Mouse (Mus musculus) intestine, postnatal 0 days (tissue): Measurements from ENCODE around the gene Phactr4. TPM values are rescaled to one million over a fixed set of nuclear protein-coding genes. Genes with fewer than 3 reads are reported as not detected.

Experiments used
- ATAC-seq: fragments of 200-750 bp; cut with Nextera tagmentation; 2 replicates; pipeline ENCODE4 v1.8.0; 2017; ENCODE audit warnings: mild to moderate bottlenecking, moderate TSS enrichment, moderate library complexity
- H3K27ac ChIP-seq: fragments of 300-500 bp; sonication (generic); 2 replicates; pipeline ENCODE4 v1.5.1; 2014; ENCODE audit warnings: mild to moderate bottlenecking, low read depth, low read length, moderate library complexity
- H3K27me3 ChIP-seq: fragments of 300-500 bp; sonication (generic); replicated peaks from 2 replicates; pipeline ENCODE4 v1.6.1; 2014; ENCODE audit warnings: low read length, mixed read lengths; ENCODE audit not compliant: control insufficient read depth, insufficient read depth
- H3K36me3 ChIP-seq: fragments of 300-500 bp; sonication (generic); 2 replicates; pipeline ENCODE4 v1.6.1; 2014; ENCODE audit warnings: mild to moderate bottlenecking, moderate library complexity; ENCODE audit not compliant: control insufficient read depth, insufficient read depth
- H3K4me1 ChIP-seq: fragments of 300-500 bp; sonication (generic); replicated peaks from 2 replicates; pipeline ENCODE4 v1.6.1; 2014; ENCODE audit warnings: antibody characterized with exemption, low read length, mixed read lengths; ENCODE audit not compliant: control insufficient read depth, insufficient read depth
- H3K4me2 ChIP-seq: fragments of 300-500 bp; sonication (generic); replicated peaks from 2 replicates; pipeline ENCODE4 v1.6.1; 2014; ENCODE audit warnings: low read depth, mild to moderate bottlenecking, moderate library complexity
- H3K4me3 ChIP-seq: fragments of 300-500 bp; sonication (generic); 2 replicates; pipeline ENCODE4 v1.5.1; 2014; ENCODE audit warnings: low read depth, low read length
- H3K9ac ChIP-seq: fragments of 300-500 bp; sonication (generic); 2 replicates; pipeline ENCODE4 v1.6.1; 2014; ENCODE audit warnings: mild to moderate bottlenecking, low read depth, low read length
- H3K9me3 ChIP-seq: fragments of 300-500 bp; sonication (generic); 2 replicates; pipeline ENCODE4 v1.6.1; 2016; ENCODE audit warnings: mixed run types; ENCODE audit not compliant: control insufficient read depth
- CTCF ChIP-seq: sonication (generic); IDR thresholded peaks from 2 replicates; pipeline ENCODE4 v1.5.1; 2016; ENCODE audit warnings: low read depth, mild to moderate bottlenecking, control low read depth, antibody characterized with exemption, moderate library complexity
- WGBS: fragments of 180-500 bp; shearing (Covaris S2); extraction: QIAGEN DNeasy Blood & Tissue Kit; methylation state at CpG from one replicate; pipeline ENCODE4 v1.1.7; 2014; 5-methylcytosine and 5-hydroxymethylcytosine counted together
- polyA plus RNA-seq: library from polyadenylated mRNA; unstranded; fragments of >200 nt; fragmentation: Nextera tagmentation; extraction: Ambion mirVana; gene quantifications from 2 replicates; pipeline ENCODE4 v1.2.1, GENCODE M21; 2015

The Phactr4 gene
- polyA plus RNA-seq, 1 experiment from 2014 or later = 16.7 TPM

GRCm38 (mm10) chr4:132353481-132353885 lies 68.8 kb downstream of the Phactr4 start, which contains the start of gene Rcc1:
Gene Rcc1 (minus strand): TSS chr4:132353605.
- Histone ChIP-seq H3K4me2 (peak within 1 kb of the TSS; percentile 70), H3K27me3 (no peaks in the 10 kb centered on the region), H3K9ac (peak within 1 kb of the TSS; percentile 76), H3K9me3 (no peaks in the 10 kb centered on the region), H3K4me3 (peak within 1 kb of the TSS; percentile 64), H3K36me3 (peaks cover 22% of the 10 kb centered on the region), H3K27ac (peak within 1 kb of the TSS; percentile 92), H3K4me1 (no peaks in the 10 kb centered on the region)
- WGBS = under 1% methylated on average over 31 of the region's 31 CpGs
- peak; percentile 48 for TF ChIP-seq CTCF
- peak; percentile 82 for ATAC-seq

GRCm38 (mm10) chr4:132352739-132353138 lies 69.5 kb downstream of the Phactr4 start:
- Histone ChIP-seq H3K27me3 (no peaks in the 10 kb centered on the region), H3K27ac (peak overlapping the region; percentile 92), H3K4me3 (peak overlapping the region; percentile 64), H3K4me2 (peak overlapping the region; percentile 70), H3K4me1 (no peaks in the 10 kb centered on the region), H3K36me3 (peaks cover 15% of the 10 kb centered on the region), H3K9me3 (no peaks in the 10 kb centered on the region), H3K9ac (peak overlapping the region; percentile 76)
- TF ChIP-seq CTCF = no peak; the same call in none of the 2 replicates
- under 1% methylated on average over 14 of the region's 14 CpGs for WGBS
- ATAC-seq = no peak

GRCm38 (mm10) chr4:132351401-132351800 lies 70.9 kb downstream of the Phactr4 start:
- no peak overlapping the region for H3K4me3 ChIP-seq
- no peak for TF ChIP-seq CTCF
- no peak overlapping the region for H3K27ac ChIP-seq
- peak overlapping the region; percentile 70 for H3K4me2 ChIP-seq
- no peak overlapping the region for H3K9ac ChIP-seq
- H3K36me3 ChIP-seq = 0 out of 2 replicates have a peak, but pooled peaks cover 4% of the 10 kb centered on the region
- H3K4me1 ChIP-seq = no peaks in the 10 kb centered on the region
- no peaks in the 10 kb centered on the region for H3K27me3 ChIP-seq
- ATAC-seq = no peak
- WGBS = 12% methylated on average over 1 of the region's 1 CpGs
- H3K9me3 ChIP-seq = no peaks in the 10 kb centered on the region

GRCm38 (mm10) chr4:132350854-132351253 lies 71.4 kb downstream of the Phactr4 start:
- Histone ChIP-seq H3K9ac (no peak overlapping the region), H3K27ac (no peak overlapping the region), H3K27me3 (no peaks in the 10 kb centered on the region), H3K4me3 (no peak overlapping the region), H3K9me3 (no peaks in the 10 kb centered on the region), H3K4me1 (no peaks in the 10 kb centered on the region), H3K36me3 (0 out of 2 replicates have a peak, but pooled peaks cover 4% of the 10 kb centered on the region), H3K4me2 (no peak overlapping the region)
- no peak for ATAC-seq
- WGBS = 71% methylated on average over 3 of the region's 3 CpGs
- TF ChIP-seq CTCF = no peak

- Histone ChIP-seq H3K27ac (no peak overlapping the region), H3K36me3 (0 out of 2 replicates have a peak, but pooled peaks cover 4% of the 10 kb centered on the region), H3K4me1 (no peaks in the 10 kb centered on the region), H3K4me2 (no peak overlapping the region), H3K4me3 (no peak overlapping the region), H3K27me3 (no peaks in the 10 kb centered on the region), H3K9ac (no peak overlapping the region), H3K9me3 (no peaks in the 10 kb centered on the region)
- no peak for TF ChIP-seq CTCF
- 59% methylated on average over 2 of the region's 2 CpGs for WGBS
- no peak for ATAC-seq
Observed at GRCm38 (mm10) chr4:132350123-132350740, 72.1 kb downstream of the Phactr4 start.

- no peaks in the 10 kb centered on the region for H3K27me3 ChIP-seq
- peak; percentile 47; the same call in 1 of the 2 replicates for TF ChIP-seq CTCF
- 0 out of 2 replicates have a peak, but pooled peaks cover 1% of the 10 kb centered on the region for H3K4me1 ChIP-seq
- H3K36me3 ChIP-seq = 0 out of 2 replicates have a peak, but pooled peaks cover 4% of the 10 kb centered on the region
- H3K9me3 ChIP-seq = no peaks in the 10 kb centered on the region
- no peak overlapping the region for H3K4me2 ChIP-seq
- ATAC-seq = no peak
- no peak overlapping the region for H3K27ac ChIP-seq
- no peak overlapping the region for H3K9ac ChIP-seq
- H3K4me3 ChIP-seq = no peak overlapping the region
- 66% methylated on average over 3 of the region's 3 CpGs for WGBS
Observed at GRCm38 (mm10) chr4:132349495-132350122, 72.7 kb downstream of the Phactr4 start.
